Mouse (Mus musculus) cerebellum, adult (tissue): ENCODE measurements at regions not wholly inside any gene's neighbourhood (a gene's known extent, or its start where the extent isn't known, plus 50 kb on each side); places are given as distances from the start of the nearest gene placed in this dataset.

Experiments
- ATAC-seq: cut with Nextera tagmentation; 2 replicates; pipeline ENCODE4 v1.9.2; 2017; ENCODE audit warnings: mild to moderate bottlenecking, moderate library complexity, mixed read lengths; ENCODE audit not compliant: insufficient number of reproducible peaks, low FRiP score, low TSS enrichment

DNA sequence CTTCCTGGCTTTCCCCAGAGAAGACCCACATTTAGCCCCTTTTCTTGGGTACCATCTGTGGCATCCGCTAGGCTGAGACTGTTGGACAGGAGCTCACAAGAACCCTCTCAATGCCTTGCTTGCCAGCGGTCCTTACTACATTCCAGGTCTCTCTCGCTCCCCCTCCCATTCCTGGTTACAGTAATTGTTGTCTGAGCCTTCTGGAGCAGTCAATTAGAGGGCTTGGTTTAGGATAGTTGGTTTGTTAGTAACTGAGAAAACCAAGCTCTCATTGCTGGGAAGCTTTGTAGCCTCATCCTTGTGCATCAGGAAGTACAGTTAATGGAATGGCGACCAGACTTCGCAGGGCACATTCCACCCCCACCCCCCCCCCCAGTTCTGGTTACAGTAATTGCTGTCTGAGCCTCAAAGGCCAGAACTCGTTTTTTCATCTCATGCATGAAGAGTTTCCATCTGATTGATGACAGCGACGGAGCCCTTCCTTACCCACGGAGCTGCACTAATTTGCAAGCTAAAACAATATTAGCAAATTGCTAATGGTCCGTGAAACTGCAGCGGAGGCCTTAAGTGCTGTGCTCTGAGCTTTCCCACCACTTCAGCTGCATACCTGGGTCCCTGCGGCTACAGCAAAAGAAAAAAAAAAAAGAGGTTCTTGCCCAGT, 239.6 kb upstream of the Zdhhc25 start:
- ATAC-seq, result no peak

DNA sequence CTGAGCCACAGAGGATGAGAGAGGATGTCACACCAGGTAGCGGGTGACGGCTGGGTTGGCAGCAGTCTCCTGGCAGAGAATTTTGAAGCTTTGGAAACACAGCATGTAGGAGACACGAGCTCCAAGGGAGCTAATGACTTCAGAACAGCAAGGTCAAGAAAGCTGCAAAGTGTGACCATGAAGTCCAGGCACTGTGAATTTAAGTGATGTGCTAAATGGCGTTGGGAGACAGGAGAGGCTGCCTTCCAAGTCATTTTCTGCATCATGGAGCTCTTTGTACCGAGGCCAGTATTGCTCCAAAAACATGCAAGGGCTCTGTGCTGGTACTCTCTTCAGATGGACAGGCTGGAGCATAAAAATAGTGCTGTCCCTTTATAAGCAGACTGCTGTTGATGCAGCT, 238.8 kb upstream of the Zdhhc25 start:
- 0 out of 2 replicates have a peak, but pooled peaks have one; percentile 31 for ATAC-seq

DNA sequence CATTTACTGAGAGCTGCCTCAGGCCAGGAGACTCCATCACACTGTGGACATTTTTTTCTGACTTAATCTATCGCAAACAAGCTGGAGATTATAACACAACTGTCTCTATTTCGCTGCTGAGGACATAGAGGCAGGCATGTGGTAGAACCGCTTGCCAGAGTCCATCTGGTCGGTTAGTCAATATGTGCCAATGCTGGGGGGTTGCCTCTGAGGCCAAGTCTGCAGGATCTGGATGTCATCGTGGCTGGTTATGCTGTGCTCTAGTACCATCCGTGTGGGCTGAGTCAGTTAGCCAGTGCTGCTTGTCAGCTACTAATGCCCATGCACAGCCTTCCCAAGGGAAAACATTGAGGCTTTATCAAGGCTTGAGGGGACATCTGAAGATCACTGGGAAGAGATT, 237.1 kb upstream of the Zdhhc25 start:
- 0 out of 2 replicates have a peak, but pooled peaks have one; percentile 56 for ATAC-seq

DNA sequence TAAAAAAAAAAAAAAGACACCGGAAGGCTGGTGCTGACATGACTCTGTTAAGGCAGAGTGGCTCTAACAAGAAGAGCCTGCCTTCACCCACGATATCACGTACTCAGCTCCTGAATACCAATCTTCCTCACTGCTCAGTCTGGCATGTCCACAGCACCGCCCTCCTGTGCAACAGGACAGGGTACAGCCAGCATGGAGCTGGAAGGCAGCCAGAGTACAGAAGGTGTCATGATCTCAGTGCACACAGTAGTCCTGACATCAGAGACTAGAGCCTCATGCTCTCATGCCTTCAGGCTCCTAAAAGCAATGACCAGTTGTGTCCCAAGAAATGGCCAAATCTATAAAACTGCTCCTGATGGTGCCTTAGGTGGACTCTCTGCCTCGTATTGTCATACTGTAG, 229.7 kb upstream of the Zdhhc25 start:
- 0 out of 2 replicates have a peak, but pooled peaks have one; percentile 20 for ATAC-seq

DNA sequence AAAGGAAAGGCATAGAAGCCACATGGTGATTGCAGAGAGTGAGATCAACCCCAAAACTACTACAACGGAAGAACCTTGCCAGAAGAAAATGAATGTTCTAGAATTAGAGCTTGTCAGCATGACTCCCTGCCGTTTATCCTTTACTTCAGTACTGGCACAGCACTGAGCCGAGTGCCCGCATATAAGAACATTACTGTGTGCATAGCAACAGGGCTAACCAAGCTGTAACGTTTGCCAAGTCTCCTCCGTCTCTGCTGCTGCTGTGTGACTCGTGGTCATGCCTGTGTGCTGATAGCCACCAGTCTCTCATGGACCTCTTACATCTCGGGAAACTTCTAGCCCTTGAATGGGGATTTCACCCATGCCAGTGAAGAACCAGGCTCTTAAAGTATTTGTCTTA, 228.1 kb upstream of the Zdhhc25 start:
- no peak for ATAC-seq

DNA sequence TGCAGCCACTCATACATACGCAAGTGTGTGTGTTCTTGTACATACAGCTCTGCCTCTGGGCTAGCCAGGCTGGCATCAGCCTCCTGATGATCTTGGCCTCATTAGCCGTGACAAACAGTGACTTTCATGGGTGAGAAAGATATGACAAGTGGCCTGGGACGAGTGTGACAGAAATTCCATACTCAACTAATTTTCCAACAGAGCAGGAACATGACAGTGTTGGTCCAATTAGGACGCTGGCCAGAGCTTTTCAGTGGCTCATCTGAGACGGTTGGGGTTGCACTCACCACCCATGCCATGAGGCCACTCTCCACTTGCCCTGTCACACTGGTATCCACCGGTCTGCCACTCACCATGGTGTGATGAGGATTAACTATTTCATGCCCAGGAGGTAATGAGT, 226.2 kb upstream of the Zdhhc25 start:
- ATAC-seq, result no peak

DNA sequence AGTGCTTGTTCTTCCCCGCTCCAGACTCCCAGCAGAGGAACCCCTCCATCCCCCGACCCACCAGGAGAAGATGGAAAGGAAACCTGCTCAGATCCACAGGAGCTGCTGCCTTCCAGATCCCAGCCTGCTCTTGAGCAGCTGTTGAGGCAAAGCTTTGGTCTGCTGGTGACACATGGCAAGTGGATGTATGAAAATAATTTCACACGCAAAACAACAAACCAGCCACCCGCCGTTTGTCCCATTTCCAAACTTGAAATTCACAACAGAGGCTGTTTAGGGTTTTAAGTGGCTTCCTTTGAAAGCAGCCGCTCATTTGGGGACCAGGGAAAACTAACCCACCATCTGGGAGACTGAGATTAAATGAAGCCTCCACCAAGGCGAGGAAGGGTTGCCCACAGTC, 220.8 kb upstream of the Zdhhc25 start:
- ATAC-seq, result no peak

DNA sequence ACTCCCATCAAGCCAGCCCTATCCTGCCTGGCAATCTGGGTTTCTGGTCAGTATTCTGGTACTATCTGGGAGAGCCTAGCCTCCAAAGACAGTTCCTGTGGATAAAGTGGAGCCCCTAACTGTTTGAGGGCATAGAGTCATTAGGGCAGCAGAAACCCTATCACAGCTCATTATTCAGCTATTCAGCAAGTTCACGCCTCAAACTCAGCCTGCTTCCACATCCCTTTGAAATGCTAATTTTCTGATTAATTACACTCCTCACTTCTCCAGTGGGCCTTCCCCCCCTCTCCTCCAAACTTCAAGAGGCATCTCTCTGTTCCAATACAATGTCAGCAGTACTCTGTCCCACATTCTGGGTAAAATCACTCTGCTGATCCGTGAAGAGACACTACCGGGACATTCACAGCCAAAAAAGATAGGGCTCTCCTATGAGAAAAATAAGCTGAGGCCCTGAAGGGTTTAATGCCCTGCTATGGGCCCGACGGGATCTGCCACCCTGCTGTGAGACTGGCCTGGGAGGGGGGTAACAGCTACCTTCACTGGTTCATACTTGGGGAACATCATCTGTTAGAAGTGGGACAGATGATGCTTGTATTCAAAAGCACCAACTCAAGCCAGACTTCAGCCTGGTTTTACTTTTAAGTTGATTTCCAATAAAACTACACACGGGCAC, 220.0 kb upstream of the Zdhhc25 start:
- no peak for ATAC-seq

DNA sequence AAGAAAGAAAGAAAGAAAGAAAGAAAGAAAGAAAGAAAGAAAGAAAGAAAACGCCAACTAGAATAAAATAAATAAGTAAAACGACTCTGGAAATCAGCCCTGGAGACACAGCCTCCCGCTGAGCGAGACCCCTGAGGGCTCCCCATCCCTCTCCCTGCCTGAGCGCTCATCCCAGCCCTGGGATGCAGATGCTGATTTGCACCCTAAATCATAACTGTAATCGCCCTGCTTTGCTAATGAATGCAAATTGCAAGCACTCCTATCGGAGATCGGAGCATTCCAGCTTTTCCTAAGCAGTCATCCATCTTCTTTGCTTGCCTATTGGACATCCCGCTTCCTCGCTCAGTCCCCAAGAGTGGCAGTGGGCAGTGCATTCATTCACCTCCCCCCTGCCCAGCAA, 218.7 kb upstream of the Zdhhc25 start:
- ATAC-seq, result no peak

DNA sequence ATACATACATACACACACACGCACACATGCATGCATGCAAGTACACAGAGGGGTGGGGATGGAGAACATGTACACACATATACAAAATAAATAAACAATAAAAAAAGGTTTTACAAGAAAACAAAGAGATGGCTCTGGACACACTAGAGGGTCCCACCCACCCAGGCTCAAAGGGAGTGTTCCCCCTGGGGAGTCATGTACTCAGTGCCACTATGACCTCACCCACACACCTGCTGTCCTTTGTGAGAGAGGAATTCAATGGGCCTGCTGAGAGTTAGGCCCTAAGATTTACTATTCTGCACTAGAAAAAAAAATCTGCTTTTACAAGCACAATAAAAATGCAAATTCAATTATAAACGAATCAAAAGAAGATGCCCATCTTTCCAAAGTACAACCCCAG, 214.2 kb upstream of the Zdhhc25 start:
- ATAC-seq, result no peak

DNA sequence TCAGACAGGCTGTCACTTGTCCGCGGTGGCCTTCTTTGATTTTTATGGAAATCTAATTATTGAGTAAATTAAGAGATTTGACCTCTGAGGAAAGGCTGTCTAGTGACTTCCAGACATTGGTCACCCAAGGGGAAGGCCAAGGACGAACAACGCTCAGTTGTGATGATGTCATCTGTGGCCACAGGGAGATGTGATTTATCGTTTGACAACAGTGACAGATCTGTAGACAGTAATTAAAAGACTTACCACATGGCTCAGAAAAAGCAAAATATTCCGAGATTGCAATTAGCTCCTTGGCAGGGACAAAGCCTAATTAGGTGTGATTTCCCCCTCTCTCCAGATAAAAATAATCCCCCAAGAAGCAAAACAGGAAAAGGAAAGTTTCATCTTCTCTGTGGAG, 213.4 kb upstream of the Zdhhc25 start:
- ATAC-seq, result no peak

DNA sequence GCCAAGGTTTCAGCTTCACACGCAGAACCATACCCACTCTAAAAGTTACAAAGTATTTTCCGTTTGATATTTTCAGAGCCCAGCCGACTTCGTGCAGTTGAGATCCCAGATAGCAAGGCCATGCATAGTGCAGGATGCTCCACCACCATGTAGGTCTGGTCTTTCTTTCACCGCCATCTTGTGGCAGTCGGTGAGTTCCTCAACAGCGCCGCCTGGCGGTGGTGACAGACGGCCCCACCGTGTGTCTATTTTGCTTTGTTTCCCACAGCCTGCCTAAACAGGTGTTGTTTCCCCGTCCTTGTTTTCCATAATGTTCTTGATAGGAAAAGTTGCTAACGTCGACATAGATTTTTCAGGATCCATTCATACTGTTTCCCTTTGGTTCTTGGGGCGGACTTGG, 208.3 kb upstream of the Zdhhc25 start:
- ATAC-seq, result no peak

DNA sequence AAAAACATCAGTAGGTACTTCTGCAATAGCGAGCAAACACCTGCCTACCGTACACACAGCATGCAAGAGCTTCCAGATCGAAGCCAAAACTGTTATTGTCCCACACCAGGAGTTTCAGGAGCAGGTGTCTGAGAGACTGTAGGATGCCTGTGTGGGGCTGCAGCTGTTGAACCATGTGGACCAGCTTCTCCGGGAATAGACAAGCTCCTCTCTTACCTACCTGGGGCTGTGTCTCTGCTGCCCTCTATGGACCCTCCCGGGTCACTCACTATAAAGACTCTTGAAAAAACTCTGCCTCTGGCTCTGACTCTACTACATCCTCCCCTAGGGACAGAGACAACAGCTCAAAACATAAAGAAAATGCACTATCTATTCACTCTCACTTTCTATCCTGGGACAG, 201.0 kb upstream of the Zdhhc25 start:
- ATAC-seq, result no peak

DNA sequence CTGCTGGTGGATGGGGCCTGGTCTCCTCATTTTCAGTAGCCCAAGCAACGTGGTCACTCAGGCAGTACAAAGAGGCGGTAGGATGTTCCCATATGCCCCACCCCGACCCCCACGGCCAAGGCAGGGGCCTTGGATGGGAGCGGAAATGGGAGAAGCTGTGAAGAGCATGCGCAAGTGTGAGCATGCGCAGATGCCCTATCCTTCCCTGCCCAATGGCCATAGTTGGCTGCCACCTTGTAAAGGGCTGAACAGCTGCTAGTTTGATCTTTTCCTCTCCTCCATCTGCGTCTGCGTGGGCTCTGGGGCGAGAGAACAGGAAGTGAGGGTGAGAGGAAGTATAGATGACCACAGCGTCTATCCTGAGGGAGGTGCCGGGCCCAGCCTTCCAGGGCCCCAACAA, 200.1 kb upstream of the Zdhhc25 start:
- no peak for ATAC-seq

DNA sequence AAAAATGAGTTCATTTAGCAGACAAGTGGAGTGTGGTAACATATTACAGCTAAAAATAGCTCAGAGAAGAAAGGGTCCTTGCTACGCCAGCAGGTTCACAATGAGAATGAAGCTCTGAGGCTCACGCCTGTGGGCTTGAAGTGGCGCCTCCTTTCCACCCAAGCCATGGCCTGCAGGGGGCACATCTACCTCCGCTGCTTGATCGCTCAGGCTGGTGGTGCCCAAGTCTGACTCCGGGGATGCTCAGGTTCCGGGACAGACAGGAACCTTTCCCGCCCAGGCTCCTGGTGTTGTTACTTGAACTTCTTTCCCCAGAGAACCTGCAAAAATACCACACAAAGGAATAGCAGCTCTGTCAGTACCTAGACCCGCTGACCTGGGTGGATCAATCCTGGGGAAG, 199.3 kb upstream of the Zdhhc25 start:
- no peak for ATAC-seq

DNA sequence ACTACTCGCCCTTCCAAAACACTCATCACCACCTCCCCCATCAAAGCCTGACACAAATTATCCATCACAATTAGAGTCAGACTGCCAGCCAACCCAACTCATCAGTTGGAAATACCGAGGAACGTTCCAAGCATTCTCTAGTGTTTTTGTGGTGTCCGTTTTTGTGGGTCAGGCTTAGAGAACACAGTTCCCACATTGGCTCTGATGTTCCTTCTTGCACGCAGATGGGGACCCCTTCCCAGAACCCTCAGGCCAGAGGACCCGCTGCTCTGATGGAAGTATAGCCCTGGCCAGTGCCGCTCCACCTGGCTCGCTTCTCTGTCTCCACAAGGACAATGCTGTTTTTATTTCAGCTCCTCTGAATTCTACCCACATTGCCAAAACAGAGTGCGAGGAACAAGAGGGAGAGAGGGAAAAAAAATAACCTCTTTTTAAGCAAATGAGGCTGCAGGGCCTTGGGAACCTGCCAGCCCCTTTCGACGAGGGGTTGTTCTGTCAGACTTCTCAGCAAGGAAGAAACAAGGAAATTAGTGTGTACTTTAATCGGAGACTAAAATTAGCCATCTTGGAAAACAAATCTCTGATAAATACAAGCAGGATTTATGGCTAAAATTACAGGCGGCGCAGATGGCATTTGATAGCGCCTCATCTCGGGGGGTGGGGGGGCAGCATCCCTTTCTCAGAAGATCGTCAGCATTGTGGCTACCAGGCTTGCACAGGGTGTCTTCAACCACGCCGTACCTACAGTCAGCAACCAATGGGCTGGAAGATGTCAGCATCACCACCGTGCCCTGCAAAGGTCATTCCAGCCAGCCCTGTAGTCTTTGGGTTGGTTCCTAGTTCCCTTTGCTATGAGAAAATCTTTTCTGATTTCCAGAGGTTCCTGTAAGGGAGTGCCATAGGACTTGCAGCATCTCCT, 191.4 kb upstream of the Zdhhc25 start:
- ATAC-seq, result no peak

DNA sequence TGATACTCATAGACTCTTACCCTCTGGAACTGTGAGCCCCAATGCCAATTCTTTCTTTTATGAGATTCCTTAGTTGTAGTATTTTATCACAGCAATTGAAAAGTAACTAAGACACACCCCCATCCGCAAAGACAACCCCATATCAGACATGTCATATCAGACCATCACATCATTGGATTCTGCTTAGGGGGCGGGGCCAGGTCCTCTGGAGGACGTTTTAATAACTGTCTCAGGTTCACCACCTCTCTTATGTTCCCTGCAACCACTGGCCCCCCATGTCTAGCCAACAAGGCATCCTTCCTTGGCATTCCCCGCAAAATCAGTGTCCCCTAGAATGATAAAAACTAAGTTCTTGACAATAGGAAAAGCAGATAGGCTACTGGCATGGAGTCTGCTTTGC, 185.9 kb upstream of the Zdhhc25 start:
- no peak for ATAC-seq

DNA sequence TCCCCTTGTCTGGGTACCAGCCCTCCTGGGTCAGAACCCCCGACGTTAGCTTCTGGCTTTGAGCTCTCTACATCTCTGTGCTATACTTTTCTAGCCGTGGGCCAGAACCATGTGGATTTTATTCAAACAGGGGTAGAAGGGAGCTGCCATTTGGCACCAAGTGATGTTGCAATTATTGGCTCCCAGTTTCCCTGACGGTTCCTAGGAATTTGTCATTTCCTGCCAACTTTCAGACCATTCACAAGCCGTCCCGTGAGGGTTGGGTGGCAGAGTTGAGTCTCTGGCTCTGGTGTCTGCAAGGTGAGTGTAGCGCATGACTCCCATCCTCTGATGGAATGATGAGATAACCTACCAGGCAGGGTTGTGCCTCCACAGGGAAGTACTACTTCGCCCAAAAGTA, 181.2 kb upstream of the Zdhhc25 start:
- ATAC-seq, result no peak

DNA sequence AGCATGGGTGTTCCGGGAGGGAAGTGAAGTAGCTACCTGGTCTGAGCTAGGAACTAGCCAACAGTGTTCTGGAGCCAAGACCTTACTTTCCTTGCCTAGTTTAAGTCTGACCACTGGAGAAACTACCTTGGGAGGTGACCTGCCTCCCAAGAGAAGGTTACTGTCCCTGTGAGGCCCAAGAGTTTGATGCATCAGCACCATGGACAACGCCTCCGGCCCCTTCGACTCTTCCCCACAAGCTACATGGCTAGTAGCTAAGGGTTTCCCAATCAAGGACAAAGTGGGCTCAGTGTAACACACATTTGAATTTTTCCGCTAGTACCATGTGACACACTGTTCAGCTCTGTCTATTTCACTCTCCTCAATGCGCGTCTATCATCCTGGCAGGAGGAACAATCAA, 171.7 kb upstream of the Zdhhc25 start:
- ATAC-seq, result no peak

DNA sequence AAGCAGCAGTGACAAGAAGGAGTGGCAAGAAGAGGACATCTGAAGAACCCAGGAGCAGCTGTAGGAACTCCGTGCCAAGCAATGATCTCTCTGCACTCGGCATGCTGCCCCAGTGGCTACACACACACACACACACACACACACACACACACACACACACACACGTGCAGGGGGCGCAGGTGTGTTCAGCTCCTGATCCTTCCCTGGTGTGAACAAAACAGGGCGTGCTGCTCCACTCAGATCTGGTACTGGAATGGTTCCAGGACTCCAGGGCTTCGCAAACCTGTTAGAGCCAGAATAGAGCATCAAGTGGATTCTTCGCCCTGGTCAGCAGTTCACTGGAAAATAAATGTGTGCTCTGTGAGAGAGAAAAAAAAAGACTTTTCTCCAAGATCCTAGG, 169.2 kb upstream of the Zdhhc25 start:
- ATAC-seq, result peak; percentile 36; the same call in 1 of the 2 replicates

DNA sequence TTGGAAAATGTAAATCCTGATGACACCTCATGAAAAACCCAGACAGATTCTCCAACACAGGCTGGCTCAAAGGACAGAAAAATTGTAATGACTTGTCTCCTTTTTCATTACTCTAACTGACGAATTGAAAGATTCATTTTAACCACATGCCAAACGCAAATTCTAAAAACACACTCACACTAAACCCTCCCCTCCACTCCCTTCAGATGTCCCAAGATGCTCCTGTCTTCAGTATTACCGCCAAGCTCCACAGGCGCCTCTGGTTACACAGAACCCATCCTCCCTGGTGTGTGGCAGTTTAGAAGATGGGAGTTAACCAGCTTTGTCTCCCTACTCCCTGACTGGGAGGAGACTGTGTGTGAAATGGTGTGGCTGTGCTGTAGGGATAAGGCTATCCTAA, 151.8 kb upstream of the Zdhhc25 start:
- ATAC-seq, result no peak
